Mouse (Mus musculus) T-helper 17 cell (primary cell): ENCODE measurements around the gene Chst14.

Source experiments
- in situ Hi-C, 2 experiments: fragments of 300-600 bp; cut with MboI, MseI; formaldehyde crosslinking; loops; 1 replicate in 1 of 2; 2 replicates in 1 of 2; pipeline ENCODE4 v1.15.1; 2025; ENCODE audit warnings: high pct_unique_total_duplicates in 2 of 2

Gene Chst14

GRCm38 (mm10) chr2:118905433-118906117, 20.7 kb upstream of the Chst14 start:
- in situ Hi-C loops, result loop anchor here in 1 of 2 experiments (5.0 kb wide), 1 partner anchor 72 kb away; no protein-coding TSS in a partner anchor

GRCm38 (mm10) chr2:118906118-118906492, 20.2 kb upstream of the Chst14 start:
- in situ Hi-C loops, result loop anchor here in 1 of 2 experiments (5.0 kb wide), 1 partner anchor 71 kb away; no protein-coding TSS in a partner anchor

DNA sequence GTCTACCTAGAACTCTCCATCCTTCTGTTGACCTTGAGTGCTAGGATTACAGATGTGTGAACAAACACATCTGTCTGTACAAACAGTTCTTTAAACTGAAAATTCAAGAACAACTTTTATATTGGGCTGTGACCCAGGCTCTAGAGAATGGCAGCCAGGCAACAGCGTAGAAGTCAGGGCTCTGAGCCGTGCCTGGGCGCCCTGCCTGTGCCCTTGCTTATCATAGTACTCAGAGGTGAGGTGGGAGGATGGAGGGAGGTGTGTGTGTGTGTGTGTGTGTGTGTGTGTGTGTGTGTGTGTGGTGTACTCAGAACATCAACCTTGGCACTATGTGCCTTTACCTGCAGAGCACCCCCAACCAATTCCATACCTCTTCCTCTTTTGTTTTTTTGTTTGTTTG, 18.5 kb upstream of the Chst14 start:
- in situ Hi-C loops, result loop anchor here in 1 of 2 experiments (5.0 kb wide), 1 partner anchor 70 kb away; no protein-coding TSS in a partner anchor

- in situ Hi-C loops, result loop anchor here in 1 of 2 experiments (5.0 kb wide), 1 partner anchor 68 kb away; no protein-coding TSS in a partner anchor
These were observed 17.1 kb upstream of the Chst14 start for GRCm38 (mm10) chr2:118909151-118909550.

- in situ Hi-C loops, result loop anchor here in 1 of 2 experiments (5.0 kb wide), 1 partner anchor 57 kb away; no protein-coding TSS in a partner anchor
These were observed 15.6 kb upstream of the Chst14 start for GRCm38 (mm10) chr2:118910605-118911278.

DNA sequence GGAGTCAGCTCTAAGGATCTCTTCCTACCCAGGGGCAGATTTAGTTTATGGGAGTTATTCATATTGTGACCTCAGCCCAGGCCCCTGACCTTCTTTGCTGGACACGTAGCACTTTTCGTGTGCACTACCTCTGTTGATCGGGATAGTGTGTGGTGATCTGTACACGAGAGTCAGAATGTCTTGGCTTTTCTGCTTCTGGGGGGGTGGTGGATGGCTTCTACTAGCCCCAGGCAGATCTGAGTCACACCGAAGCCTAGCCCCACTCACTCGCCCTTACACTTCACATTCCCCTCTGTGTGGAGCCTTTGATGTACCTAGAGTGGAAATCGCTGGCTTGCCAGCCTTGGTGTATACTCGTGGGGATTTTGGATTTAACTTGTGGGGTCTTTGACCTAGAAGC, 13.6 kb upstream of the Chst14 start:
- in situ Hi-C loops, result loop anchor here in 1 of 2 experiments (5.0 kb wide), 1 partner anchor 55 kb away; no protein-coding TSS in a partner anchor

- in situ Hi-C loops, result loop anchor here in 1 of 2 experiments (5.0 kb wide), 1 partner anchor 54 kb away; no protein-coding TSS in a partner anchor
These were observed 12.6 kb upstream of the Chst14 start for GRCm38 (mm10) chr2:118913551-118914276.

DNA sequence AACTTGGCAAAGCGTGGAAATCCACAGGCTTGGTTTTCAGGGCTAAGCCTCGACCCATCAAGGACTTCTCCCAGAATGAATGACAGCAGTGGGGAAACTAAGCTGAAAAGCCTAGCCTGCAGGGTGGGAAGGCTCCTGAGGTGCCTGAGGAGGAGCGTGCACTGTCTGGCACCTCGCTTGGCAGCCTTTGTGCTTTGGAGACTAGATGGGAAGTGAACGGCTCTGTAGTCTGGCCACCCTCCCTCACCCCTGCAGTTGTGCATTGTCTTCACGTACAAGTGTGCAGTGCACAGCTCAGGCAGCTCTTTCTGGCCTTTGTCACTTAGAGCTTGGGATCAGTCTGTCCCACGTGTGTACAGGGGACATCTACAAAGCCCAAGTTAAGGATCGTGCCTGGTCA, 11.6 kb upstream of the Chst14 start:
- in situ Hi-C loops, result loop anchor here in 1 of 2 experiments (5.0 kb wide), 1 partner anchor 53 kb away; no protein-coding TSS in a partner anchor

DNA sequence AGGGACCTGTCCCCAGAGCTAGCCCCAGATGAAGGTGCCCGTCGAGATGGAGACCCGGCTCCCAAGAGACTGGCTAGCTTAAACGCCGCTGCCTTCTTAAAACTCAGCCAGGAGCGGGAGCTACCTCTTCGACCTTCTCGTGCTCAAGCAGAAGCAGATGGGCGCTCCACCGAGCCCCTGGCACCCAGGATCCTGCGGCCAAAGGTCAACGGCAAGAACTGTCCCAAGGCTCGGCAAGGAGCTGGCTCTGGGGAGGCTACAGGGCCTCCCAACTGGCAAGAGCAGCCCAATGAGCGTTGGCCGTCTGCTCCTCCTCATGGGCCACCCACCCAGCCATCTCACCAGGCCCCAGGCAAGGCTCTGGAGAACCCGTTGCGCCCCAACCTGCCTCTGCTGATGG, 9.9 kb upstream of the Chst14 start:
- in situ Hi-C loops, result no loop called here

DNA sequence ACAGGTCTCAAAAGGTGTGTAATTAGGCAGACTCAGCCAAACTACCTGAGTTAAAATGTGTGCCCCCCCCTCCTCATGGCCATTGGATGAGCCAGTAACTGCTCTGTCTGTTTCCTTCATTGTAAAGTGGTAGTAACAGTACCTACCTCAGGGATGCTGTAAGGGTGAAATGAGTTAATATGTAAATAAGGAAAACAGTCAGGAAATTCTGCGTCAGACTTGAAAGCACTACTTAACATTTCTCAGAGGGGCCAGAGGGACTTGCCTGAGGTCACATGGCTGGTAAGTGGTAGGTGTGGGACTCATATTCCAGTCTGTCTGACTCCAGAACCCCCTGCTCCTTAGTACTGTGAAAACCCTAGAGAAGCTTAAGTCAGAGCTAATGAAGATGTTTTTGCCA, 7.8 kb upstream of the Chst14 start:
- in situ Hi-C loops, result no loop called here

DNA sequence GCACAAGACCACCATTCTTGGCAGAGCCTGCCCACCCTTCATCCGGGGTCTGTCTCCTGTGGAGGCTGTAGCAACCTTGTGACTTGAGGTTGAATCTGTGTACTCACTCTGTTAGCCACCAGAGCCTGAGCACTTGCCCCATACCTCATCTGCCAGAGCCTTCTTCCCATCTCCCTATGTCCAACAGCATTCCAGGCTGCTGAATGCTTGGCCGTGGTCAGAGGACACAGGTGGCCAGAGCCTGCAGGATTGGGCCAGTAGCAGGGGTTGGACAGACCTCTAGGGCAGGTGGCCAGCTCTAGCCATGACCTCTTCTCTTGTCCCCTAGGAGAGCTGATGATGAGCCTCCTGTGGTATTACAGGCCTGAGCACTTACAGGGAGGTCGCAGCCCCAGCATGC, 5.9 kb upstream of the Chst14 start:
- in situ Hi-C loops, result no loop called here

DNA sequence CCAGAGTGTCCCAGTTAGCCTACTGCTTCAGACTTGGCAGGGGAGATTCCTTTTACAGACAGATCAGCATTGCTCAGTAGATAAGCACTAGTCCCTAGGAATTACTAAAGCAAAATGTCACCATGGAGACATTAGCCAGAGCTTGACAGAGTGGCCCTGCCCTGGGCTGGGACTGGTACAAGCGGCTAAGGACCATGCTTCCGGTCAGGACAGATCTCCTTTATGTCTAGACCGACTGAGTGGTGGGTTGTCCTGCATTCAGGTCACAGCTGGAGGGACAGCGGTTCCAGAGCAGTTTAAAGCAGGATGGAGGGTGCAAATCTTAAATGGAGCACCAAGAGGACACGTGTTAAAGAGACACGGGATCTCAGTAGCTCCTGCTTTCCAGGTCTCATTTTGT, 344 bp upstream of the Chst14 start:
- in situ Hi-C loops, result no loop called here

DNA sequence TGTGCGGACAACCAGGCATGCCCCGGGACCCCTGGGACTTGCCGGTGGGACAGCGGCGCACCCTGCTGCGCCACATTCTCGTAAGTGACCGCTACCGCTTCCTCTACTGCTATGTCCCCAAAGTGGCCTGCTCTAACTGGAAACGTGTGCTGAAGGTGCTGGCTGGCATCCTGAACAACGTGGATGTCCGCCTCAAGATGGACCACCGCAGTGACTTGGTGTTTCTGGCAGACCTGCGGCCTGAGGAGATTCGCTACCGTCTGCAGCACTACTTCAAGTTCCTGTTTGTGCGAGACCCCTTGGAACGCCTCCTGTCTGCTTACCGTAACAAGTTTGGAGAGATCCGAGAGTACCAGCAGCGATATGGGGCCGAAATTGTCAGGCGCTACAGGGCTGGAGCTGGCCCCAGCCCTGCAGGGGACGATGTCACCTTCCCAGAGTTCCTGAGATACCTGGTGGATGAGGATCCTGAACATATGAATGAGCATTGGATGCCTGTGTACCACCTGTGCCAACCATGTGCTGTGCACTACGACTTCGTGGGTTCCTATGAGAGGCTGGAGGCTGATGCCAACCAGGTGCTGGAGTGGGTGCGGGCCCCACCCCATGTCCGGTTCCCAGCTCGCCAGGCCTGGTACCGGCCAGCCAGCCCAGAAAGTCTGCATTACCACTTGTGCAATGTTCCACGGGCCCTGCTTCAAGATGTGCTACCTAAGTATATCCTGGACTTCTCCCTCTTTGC, 873 bp downstream of the Chst14 start:
- in situ Hi-C loops, result no loop called here

GRCm38 (mm10) chr2:118941341-118941740, 15.0 kb downstream of the Chst14 start:
- in situ Hi-C loops, result no loop called here

DNA sequence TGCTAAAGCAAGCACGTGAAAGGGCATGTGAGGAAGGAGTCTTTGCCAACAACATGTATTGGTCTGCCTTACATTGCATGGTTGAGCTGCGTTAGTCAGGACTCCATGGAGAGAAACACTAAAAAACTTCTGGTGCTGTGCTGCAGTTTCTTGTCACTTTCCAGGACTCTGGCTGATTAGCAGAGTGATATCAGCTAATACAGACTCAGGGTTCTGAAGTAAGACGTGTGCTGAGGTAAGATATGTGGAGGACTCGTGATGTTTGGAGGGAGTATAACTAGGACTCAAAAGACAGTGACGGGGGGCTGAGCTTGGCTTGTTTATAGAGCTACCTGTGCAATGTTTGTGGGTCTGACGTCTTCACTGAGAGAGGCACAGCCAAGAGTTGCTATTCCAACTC, 16.9 kb downstream of the Chst14 start:
- in situ Hi-C loops, result no loop called here

DNA sequence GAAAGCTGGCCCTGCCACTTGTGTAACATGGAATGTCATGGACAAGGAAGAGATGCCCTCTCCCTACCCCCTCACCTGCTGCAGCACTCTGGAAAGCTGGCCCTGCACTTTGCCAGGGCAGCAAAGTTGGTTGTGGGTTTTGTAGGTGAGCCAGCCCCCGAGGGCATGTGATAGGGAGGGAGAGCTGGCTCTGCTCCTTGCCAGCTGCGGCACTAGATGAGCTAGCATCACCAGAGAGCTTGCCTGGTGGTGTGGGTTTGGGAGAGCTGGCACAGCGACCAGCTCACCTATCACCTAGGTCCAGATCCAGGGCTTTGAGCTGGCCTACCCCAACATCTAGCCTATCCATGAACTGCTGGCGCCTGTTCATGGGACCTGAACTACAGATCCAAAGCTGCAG, 22.5 kb downstream of the Chst14 start:
- in situ Hi-C loops, result no loop called here

- in situ Hi-C loops, result loop anchor here in 1 of 2 experiments (10.0 kb wide), 1 partner anchor 1255 kb away; no protein-coding TSS in a partner anchor
These were observed 23.4 kb downstream of the Chst14 start for GRCm38 (mm10) chr2:118949699-118950098.

DNA sequence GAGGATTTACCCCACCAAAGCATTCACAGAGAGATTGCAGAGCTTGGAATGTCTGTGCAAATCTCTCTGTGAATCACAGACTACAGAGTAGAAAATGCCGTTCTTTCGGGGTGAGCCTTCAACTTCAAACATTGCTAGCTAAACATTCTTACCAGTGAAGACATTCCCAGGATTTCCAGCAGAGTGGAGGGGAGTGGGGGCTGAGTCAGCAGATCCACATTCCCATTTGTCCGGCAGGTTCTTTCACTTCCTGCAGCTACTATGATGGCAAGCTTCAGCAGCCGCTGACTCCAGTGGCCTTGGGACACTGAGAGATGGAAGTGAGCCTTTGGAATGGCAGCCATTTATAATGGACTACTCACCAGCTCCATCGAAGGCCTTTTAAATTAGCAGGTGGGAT, 30.2 kb downstream of the Chst14 start:
- in situ Hi-C loops, result loop anchor here in 1 of 2 experiments (10.0 kb wide), 1 partner anchor 1248 kb away; no protein-coding TSS in a partner anchor

- in situ Hi-C loops, result loop anchor here in 1 of 2 experiments (10.0 kb wide), 1 partner anchor 1245 kb away; no protein-coding TSS in a partner anchor
These were observed 33.3 kb downstream of the Chst14 start for GRCm38 (mm10) chr2:118959644-118960043.

- in situ Hi-C loops, result no loop called here
These were observed 34.1 kb downstream of the Chst14 start for GRCm38 (mm10) chr2:118960413-118960812.

DNA sequence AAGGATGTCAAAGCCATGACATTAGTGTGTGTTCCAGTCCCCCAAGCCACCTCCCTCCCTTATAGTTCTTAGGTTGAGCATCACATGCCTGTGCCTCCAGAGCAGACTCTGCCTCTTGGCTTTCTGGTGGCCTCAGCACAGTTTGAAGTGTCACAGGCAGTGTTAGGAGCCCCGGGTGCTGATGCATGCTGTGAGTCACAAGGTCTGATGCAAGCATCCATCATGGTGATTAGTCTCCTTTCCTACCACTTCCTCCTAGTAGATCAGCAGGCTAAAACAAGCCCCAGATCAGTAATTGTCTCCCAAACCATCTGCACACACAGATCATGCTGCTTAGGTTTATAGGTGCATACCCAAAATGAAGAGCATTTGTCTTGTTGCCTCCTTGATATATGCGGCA, 35.2 kb downstream of the Chst14 start:
- in situ Hi-C loops, result no loop called here
